8 mouse cellular contexts compared by ENCODE assay signal in genomic region chr9:65195053-65195452, GRCm38 (mm10). TPM values are rescaled to one million over a fixed set of nuclear protein-coding genes. Genes with fewer than 3 reads are reported as not detected.
DNase-seq lines count a peak whose midpoint lies in the region; ATAC-seq and TF ChIP-seq lines count a peak whose summit lies in the region.

TSS of gene Parp16 (plus strand) at chr9:65195353.

- H3K27ac ChIP-seq in kidney, postnatal 0 days, result peak within 1 kb of the TSS; percentile 93
- H3K27ac ChIP-seq in bone marrow, adult 2 months (ENCODE audit: control insufficient read depth, insufficient read depth, low read depth, low read length, poor library complexity), result peak within 1 kb of the TSS; percentile 68
- H3K27ac ChIP-seq in hindbrain, embryonic 13.5 days, result peak within 1 kb of the TSS; percentile 86
- H3K27ac ChIP-seq in midbrain, embryonic 15.5 days, result peak within 1 kb of the TSS; percentile 83

- H3K9me3 ChIP-seq in kidney, postnatal 0 days (replicated peaks; ENCODE audit: low read length), result no peaks in the 10 kb centered on the region
- no peaks in the 10 kb centered on the region for H3K9me3 ChIP-seq in hindbrain, embryonic 13.5 days
- H3K9me3 ChIP-seq in midbrain, embryonic 15.5 days, result no peaks in the 10 kb centered on the region

- no peak for DNase-seq in kidney, postnatal 0 days (ENCODE audit: low spot score)
- no peak for DNase-seq in kidney, postnatal 25 days
- DNase-seq in gastrocnemius, postnatal 14 days, result no peak
- DNase-seq in kidney, adult 9 months, result no peak
- DNase-seq in cerebellum, adult 11 months, result no peak

- peaks cover 24% of the 10 kb centered on the region; the same call in 1 of the 2 replicates for H3K4me1 ChIP-seq in kidney, postnatal 0 days (replicated peaks; ENCODE audit: insufficient read depth, low read length)
- H3K4me1 ChIP-seq in bone marrow, adult 2 months (ENCODE audit: control insufficient read depth, insufficient read depth, low read length), result peaks cover 5% of the 10 kb centered on the region
- peaks cover 42% of the 10 kb centered on the region for H3K4me1 ChIP-seq in hindbrain, embryonic 13.5 days (replicated peaks)
- peaks cover 21% of the 10 kb centered on the region for H3K4me1 ChIP-seq in midbrain, embryonic 15.5 days

- intact Hi-C loops in gastrocnemius, postnatal 14 days (cut with DNase I; ENCODE audit: low total_unique reads), result no loop called here

- 62% methylated on average over 4 of the region's 4 CpGs for WGBS in kidney, postnatal 0 days
- WGBS in bone marrow, adult 2 months, result 66% methylated on average over 4 of the region's 4 CpGs
- WGBS in hindbrain, embryonic 13.5 days, result 83% methylated on average over 4 of the region's 4 CpGs
- WGBS in midbrain, embryonic 15.5 days, result 82% methylated on average over 4 of the region's 4 CpGs

- peak within 1 kb of the TSS; percentile 52 for H3K9ac ChIP-seq in kidney, postnatal 0 days (ENCODE audit: low read depth, low read length)
- H3K9ac ChIP-seq in hindbrain, embryonic 13.5 days, result peak within 1 kb of the TSS; percentile 58
- peak within 1 kb of the TSS; percentile 10; the same call in 1 of the 2 replicates for H3K9ac ChIP-seq in midbrain, embryonic 15.5 days

- H3K4me3 ChIP-seq in kidney, postnatal 0 days (replicated peaks; ENCODE audit: low read depth, low read length), result no peak within 1 kb of the TSS
- H3K4me3 ChIP-seq in bone marrow, adult 2 months (replicated peaks; ENCODE audit: control insufficient read depth, low read depth, low read length), result no peak within 1 kb of the TSS
- no peak within 1 kb of the TSS for H3K4me3 ChIP-seq in hindbrain, embryonic 13.5 days
- no peak within 1 kb of the TSS for H3K4me3 ChIP-seq in midbrain, embryonic 15.5 days

- no peak for TF ChIP-seq CTCF in kidney, postnatal 0 days (IDR thresholded peaks at IDR 0.05; ENCODE audit: low read depth)
- TF ChIP-seq CTCF in bone marrow, adult 2 months (IDR thresholded peaks at IDR 0.05; ENCODE audit: control insufficient read depth, insufficient read depth, low read length), result no peak

- no peak within 1 kb of the TSS for H3K4me2 ChIP-seq in kidney, postnatal 0 days (ENCODE audit: low read length)
- no peak within 1 kb of the TSS; the same call in 1 of the 2 replicates for H3K4me2 ChIP-seq in hindbrain, embryonic 13.5 days
- peak within 1 kb of the TSS; percentile 38; the same call in 1 of the 2 replicates for H3K4me2 ChIP-seq in midbrain, embryonic 15.5 days

- H3K27me3 ChIP-seq in kidney, postnatal 0 days (ENCODE audit: insufficient read depth, low read length), result no peaks in the 10 kb centered on the region
- no peaks in the 10 kb centered on the region for H3K27me3 ChIP-seq in hindbrain, embryonic 13.5 days
- no peaks in the 10 kb centered on the region for H3K27me3 ChIP-seq in midbrain, embryonic 15.5 days (replicated peaks)

- ATAC-seq in kidney, postnatal 0 days (replicated peaks; ENCODE audit: low FRiP score, low read depth), result no peak
- no peak for ATAC-seq in hindbrain, embryonic 13.5 days (ENCODE audit: low FRiP score)
- no peak for ATAC-seq in midbrain, embryonic 15.5 days (replicated peaks)

- H3K36me3 ChIP-seq in kidney, postnatal 0 days (ENCODE audit: insufficient read depth, low read length), result no peaks in the 10 kb centered on the region
- no peaks in the 10 kb centered on the region for H3K36me3 ChIP-seq in hindbrain, embryonic 13.5 days
- no peaks in the 10 kb centered on the region for H3K36me3 ChIP-seq in midbrain, embryonic 15.5 days (replicated peaks)

- no peak for TF ChIP-seq POLR2A in bone marrow, adult 2 months (IDR thresholded peaks at IDR 0.05; ENCODE audit: borderline replicate concordance, control insufficient read depth, low read depth, low read length)

RNA-seq across cellular contexts. Expression of gene Parp16, which starts in this region (rescaled TPM):
- polyA plus RNA-seq in kidney, postnatal 0 days (2015; fragmentation: Nextera tagmentation; extraction: Ambion mirVana), result 8.4 and 8.6 TPM in 2 replicates
- 4.3 and 7.0 TPM in 2 replicates for polyA plus RNA-seq in bone marrow, adult 2 months (2011; ENCODE audit: insufficient read depth, insufficient read length, low replicate concordance, missing spikeins)
- 5.9 and 6.1 TPM in 2 replicates for polyA plus RNA-seq in hindbrain, embryonic 13.5 days (2015; fragmentation: Nextera tagmentation; extraction: Ambion mirVana)
- polyA plus RNA-seq in midbrain, embryonic 15.5 days (2015; fragmentation: Nextera tagmentation; extraction: Ambion mirVana), result 6.8 and 7.6 TPM in 2 replicates
- total RNA-seq in gastrocnemius, postnatal 14 days (2021), result 1 to 10 TPM; 4.9 to 5.4 TPM
